Mouse (Mus musculus): Measurements from ENCODE around the gene Stx8.

- TF ChIP-seq CTCF (IDR thresholded peaks at IDR 0.05; ENCODE audit: low read depth, low read length) (no peak), POLR2A (IDR thresholded peaks at IDR 0.05; ENCODE audit: borderline replicate concordance, low read depth, low read length) (no peak)
Observed at GRCm38 (mm10) chr11:68038101-68038500, 72.1 kb downstream of the Stx8 start.

All from bone marrow macrophage, adult 2 months (primary cell).